Mouse (Mus musculus) CH12.LX (cell line): Measurements from ENCODE around the gene Dicer1.

Experiments
- BHLHE40 ChIP-seq: IDR thresholded peaks from 2 replicates; pipeline ENCODE4 v1.6.1; 2011; ENCODE audit warnings: mild to moderate bottlenecking, low read depth, low read length, improper control_type of control experiment
- CTCF ChIP-seq, 2 experiments: IDR thresholded peaks in 1 of 2; conservative IDR thresholded peaks in 1 of 2; 2 replicates each; pipeline ENCODE4 v1.5.1; 2011 to 2012; ENCODE audit warnings: low read depth in 2 of 2, low read length in 2 of 2, improper control_type of control experiment in 1 of 2, inconsistent platforms in 1 of 2, mild to moderate bottlenecking in 1 of 2, moderate library complexity in 1 of 2
- E2F4 ChIP-seq: IDR thresholded peaks from 2 replicates; pipeline ENCODE4 v1.6.1; 2011; ENCODE audit warnings: low read depth, low read length, improper control_type of control experiment; ENCODE audit not compliant: insufficient replicate concordance
- ETS1 ChIP-seq: conservative IDR thresholded peaks from 2 replicates; pipeline ENCODE4 v1.6.1; 2012; ENCODE audit warnings: low read depth, mild to moderate bottlenecking, inconsistent platforms, low read length, improper control_type of control experiment, moderate library complexity
- GABPA ChIP-seq: IDR thresholded peaks from 2 replicates; pipeline ENCODE4 v1.6.1; 2012; ENCODE audit warnings: low read depth, low read length, improper control_type of control experiment, inconsistent platforms; ENCODE audit not compliant: insufficient replicate concordance
- JUND ChIP-seq: conservative IDR thresholded peaks from 2 replicates; pipeline ENCODE4 v1.6.1; 2011; ENCODE audit warnings: low read depth, low read length, improper control_type of control experiment
- MAFK ChIP-seq: IDR thresholded peaks from 2 replicates; pipeline ENCODE4 v1.6.1; 2011; ENCODE audit warnings: low read length, improper control_type of control experiment; ENCODE audit not compliant: insufficient replicate concordance
- NRF1 ChIP-seq: IDR thresholded peaks from 2 replicates; pipeline ENCODE4 v1.6.1; 2014; ENCODE audit warnings: low read depth, mild to moderate bottlenecking, inconsistent platforms, low read length, improper control_type of control experiment, moderate library complexity
- POLR2A ChIP-seq: IDR thresholded peaks from 2 replicates; pipeline ENCODE4 v1.6.1; 2011; ENCODE audit warnings: low read depth, mild to moderate bottlenecking, improper control_type of control experiment, low read length
- SMC3 ChIP-seq: IDR thresholded peaks from 2 replicates; pipeline ENCODE4 v1.6.1; 2011; ENCODE audit warnings: low read depth, low read length, improper control_type of control experiment
- TCF12 ChIP-seq: IDR thresholded peaks from 2 replicates; pipeline ENCODE4 v1.6.1; 2014; ENCODE audit warnings: low read depth, mild to moderate bottlenecking, inconsistent platforms, low read length, improper control_type of control experiment
- USF1 ChIP-seq: IDR thresholded peaks from 2 replicates; pipeline ENCODE4 v1.6.1; 2014; ENCODE audit warnings: low read depth, mild to moderate bottlenecking, inconsistent platforms, low read length, improper control_type of control experiment

DNA sequence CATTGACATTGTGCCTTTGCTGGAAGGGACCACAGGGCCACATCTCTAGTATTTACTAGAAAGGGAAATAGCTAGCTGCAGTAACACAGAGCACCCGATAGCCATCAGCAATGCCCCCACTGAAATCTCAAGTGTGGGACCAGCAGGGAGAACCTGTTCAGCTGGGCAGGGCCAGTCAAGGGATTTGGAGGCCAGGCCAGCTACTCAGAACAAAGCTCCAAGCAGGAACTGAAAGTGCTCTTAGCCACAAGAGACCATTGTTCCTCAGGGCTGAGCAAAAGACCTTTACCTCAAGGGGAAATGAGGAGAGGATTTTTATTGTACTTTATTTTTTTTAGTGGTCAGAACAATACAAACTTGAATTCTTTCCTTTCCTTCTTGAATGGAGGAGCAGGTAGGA is 25.9 kb upstream of the Dicer1 start:
- TF ChIP-seq CTCF (conservative IDR thresholded peaks at IDR 0.05 in 1 of 2, IDR thresholded peaks at IDR 0.05 in 1 of 2; ENCODE audit: low read depth in 2 of 2, low read length in 2 of 2) (no peak), BHLHE40 (no peak), ETS1 (no peak), TCF12 (no peak), JUND (no peak), SMC3 (no peak), USF1 (no peak), POLR2A (no peak), E2F4 (no peak), GABPA (no peak), MAFK (no peak), NRF1 (no peak)
